Mouse (Mus musculus): ENCODE data around the gene Cd8a.

GRCm38 (mm10) chr6:71333578-71334273 is 39.5 kb upstream of the Cd8a start:
- TF ChIP-seq CTCF (IDR thresholded peaks at IDR 0.05; ENCODE audit: low read depth) (no peak), EP300 (IDR thresholded peaks at IDR 0.05; ENCODE audit: low read depth) (no peak)
